Mouse (Mus musculus) cerebellum, adult (tissue): ENCODE measurements around the gene Alox5.
"Not testable (repeated sequence)": the region's sequence is repeated elsewhere in the genome, so short reads cannot be mapped to it uniquely, and the experiment has no call there.

Experiments used
- ATAC-seq: cut with Nextera tagmentation; 2 replicates; pipeline ENCODE4 v1.9.2; 2017; ENCODE audit warnings: mild to moderate bottlenecking, moderate library complexity, mixed read lengths; ENCODE audit not compliant: insufficient number of reproducible peaks, low FRiP score, low TSS enrichment

The Alox5 gene

GRCm38 (mm10) chr6:116460544-116461283 lies at the start of gene Alox5:
Gene Alox5, minus strand, starts transcription at chr6:116461178.
- 0 out of 2 replicates have a peak, but pooled peaks have one; percentile 31 for ATAC-seq

GRCm38 (mm10) chr6:116506302-116507003 lies 45.5 kb upstream of the Alox5 start, which contains the start of gene Olfr212:
Gene Olfr212, plus strand, starts transcription at chr6:116506516.
- not testable (repeated sequence) for ATAC-seq

GRCm38 (mm10) chr6:116495960-116496359 lies 35.0 kb upstream of the Alox5 start:
- no peak for ATAC-seq

- no peak for ATAC-seq
Measured at GRCm38 (mm10) chr6:116493742-116494141, 32.8 kb upstream of the Alox5 start.

GRCm38 (mm10) chr6:116488791-116489190 lies 27.8 kb upstream of the Alox5 start, which contains the start of gene Olfr211:
Gene Olfr211, plus strand, starts transcription at chr6:116489091.
- ATAC-seq, result no peak

- no peak for ATAC-seq
Measured at GRCm38 (mm10) chr6:116486833-116487232, 25.9 kb upstream of the Alox5 start.

GRCm38 (mm10) chr6:116485081-116485480 lies 24.1 kb upstream of the Alox5 start:
- ATAC-seq, result no peak

GRCm38 (mm10) chr6:116468081-116468480 lies 7.1 kb upstream of the Alox5 start:
- ATAC-seq, result no peak

- ATAC-seq, result no peak
Measured at GRCm38 (mm10) chr6:116459232-116459631, 1.7 kb downstream of the Alox5 start.

GRCm38 (mm10) chr6:116458728-116459127 lies 2.2 kb downstream of the Alox5 start:
- no peak for ATAC-seq

- no peak for ATAC-seq
Measured at GRCm38 (mm10) chr6:116456482-116456881, 4.5 kb downstream of the Alox5 start.

GRCm38 (mm10) chr6:116455781-116456180 lies 5.2 kb downstream of the Alox5 start:
- ATAC-seq, result no peak

- ATAC-seq, result no peak
Measured at GRCm38 (mm10) chr6:116440849-116441248, 20.1 kb downstream of the Alox5 start.

- no peak for ATAC-seq
Measured at GRCm38 (mm10) chr6:116440447-116440846, 20.5 kb downstream of the Alox5 start.

GRCm38 (mm10) chr6:116439531-116439930 lies 21.4 kb downstream of the Alox5 start:
- no peak for ATAC-seq

- ATAC-seq, result no peak
Measured at GRCm38 (mm10) chr6:116438864-116439263, 22.1 kb downstream of the Alox5 start.

- no peak for ATAC-seq
Measured at GRCm38 (mm10) chr6:116428282-116428681, 32.7 kb downstream of the Alox5 start.

- ATAC-seq, result no peak
Measured at GRCm38 (mm10) chr6:116427552-116427951, 33.4 kb downstream of the Alox5 start.

- no peak for ATAC-seq
Measured at GRCm38 (mm10) chr6:116423664-116424063, 37.3 kb downstream of the Alox5 start.

GRCm38 (mm10) chr6:116422991-116423390 lies 38.0 kb downstream of the Alox5 start:
- no peak for ATAC-seq

- no peak for ATAC-seq
Measured at GRCm38 (mm10) chr6:116420271-116420670, 40.7 kb downstream of the Alox5 start.
